Mouse (Mus musculus) adrenal gland, postnatal 4 days (tissue): ENCODE results near the gene 1810010D01Rik. TPM values are rescaled to one million over a fixed set of nuclear protein-coding genes. Genes with fewer than 3 reads are reported as not detected.

ENCODE experiments used
- DNase-seq, 2 experiments: peaks; one replicate each; pipeline ENCODE4 v3.0.0; 2021 to 2022; ENCODE audit warnings: low spot score in 2 of 2, mixed read lengths in 2 of 2
- long read RNA-seq, 2 experiments: library from polyadenylated mRNA; stranded (forward); transcript quantifications; one replicate each; pipeline ENCODE4 v2.0.0; 2021
- total RNA-seq, 2 experiments: library from RNA; stranded (reverse); gene quantifications; 2 replicates each; pipeline ENCODE4 v1.2.3; 2021

The 1810010D01Rik gene
- total RNA-seq: under 1 TPM in 1 of 2 experiments, not detected in 1; 0.45 TPM
- long read RNA-seq, experiment 1: 0 reads
- long read RNA-seq, experiment 2: 0 reads

DNA sequence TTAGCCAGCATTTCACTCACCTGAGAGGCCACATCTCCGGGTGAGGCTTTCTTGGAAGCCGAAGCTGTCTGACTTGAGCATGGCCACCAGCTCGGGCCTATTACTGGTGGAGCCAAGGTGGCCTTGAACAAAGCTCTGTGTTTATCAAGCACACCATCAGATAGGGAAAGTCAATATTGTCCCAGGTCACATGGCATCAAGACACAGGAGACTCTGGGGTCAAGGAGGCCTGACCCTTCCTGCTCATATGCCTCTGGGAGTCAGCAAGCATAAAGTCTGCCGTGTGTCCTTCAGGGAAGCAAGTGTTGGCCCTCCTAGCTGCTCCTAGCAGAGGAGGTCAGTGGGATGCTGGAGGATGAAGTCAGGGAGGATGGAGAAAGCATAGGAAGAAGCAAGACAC lies at the start of gene 1810010D01Rik:
TSS of gene 1810010D01Rik (minus strand) at position 114 of the 400 bp plus-strand sequence.
- DNase-seq: no peak

DNA sequence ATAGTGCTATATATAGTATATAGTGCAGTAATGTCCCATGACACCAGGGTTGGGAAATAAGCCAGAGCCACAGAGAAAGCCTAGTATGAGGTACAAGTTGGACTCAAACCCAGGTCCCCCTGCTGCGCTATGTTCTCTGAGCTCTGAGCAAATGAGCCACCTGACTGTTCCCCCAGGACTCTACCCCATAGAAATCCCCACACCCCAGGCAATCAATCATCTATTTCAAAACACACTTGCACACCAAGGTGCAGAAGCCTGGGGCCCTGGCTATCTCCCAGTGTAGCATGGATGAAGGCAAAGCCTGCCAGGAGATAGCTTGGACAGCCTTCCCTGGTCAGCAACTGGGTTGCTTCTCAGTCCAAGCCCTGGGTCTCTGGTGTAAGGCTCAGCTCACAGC lies 48.2 kb upstream of the 1810010D01Rik start:
- DNase-seq: no peak

DNA sequence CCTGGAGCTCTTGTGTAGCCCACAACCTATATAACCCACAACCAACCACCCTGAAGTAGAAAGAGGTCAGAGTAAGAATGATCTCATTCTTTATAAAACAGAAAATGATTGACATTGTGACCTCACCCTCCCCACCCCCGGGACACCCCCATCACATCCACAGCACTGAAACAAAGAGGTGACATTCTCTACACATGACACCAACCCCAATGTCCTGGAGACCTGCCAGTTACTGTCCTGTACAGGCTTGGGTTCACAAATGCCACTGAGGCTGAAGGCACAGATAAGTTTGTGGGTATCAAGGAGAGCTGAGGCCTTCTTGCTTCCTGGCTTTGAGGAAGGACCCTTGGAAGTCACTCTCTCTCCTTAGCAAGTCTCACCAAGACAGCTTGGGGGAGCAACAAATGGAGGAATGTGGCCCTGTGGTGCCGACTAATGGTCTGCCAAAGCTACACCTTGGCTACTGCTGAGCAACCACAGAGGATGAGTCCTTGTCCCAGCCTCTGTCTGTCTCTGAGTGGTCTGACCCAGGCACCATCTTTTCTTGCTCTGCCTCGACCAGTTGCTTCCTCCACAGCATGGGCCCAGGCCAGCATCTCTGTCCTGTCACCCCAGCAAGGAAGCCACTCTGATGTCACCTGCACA lies 46.2 kb upstream of the 1810010D01Rik start:
- DNase-seq: no peak

DNA sequence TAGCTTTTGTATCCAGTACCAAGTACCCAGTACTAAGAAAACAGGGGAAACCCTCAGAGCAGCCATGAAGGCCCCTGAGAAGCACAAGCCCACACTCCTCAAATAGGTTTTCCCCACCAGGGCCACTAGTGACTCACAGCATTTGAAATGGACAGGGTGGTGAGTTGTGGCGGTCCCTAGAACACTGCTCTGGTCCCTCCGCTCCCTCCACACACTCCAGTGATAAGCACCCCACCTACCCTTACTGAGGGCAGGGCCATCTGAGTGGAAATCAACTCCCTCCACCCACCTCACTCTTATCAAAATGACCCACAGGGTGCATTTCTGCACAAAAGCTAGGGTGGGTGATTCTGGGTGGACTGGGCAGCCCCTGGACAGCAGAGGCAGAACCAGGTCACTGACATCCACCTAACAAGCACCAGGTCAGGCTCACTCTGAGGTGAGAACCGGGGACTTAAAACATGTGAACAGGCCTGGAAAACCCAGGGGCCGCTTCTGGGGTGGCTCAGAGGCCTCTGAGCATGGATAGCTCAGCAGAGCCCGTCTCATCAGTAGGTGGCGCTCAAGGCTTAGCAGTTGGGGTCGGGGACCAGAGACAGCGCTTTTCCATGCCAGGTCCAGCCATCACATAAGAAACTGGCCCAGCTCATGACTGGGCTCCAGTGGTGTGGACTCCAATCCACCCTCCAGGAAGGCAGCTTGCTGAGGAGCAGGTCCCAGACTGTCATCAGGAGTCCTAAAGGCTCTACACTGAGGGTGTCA lies 45.0 kb upstream of the 1810010D01Rik start:
- DNase-seq: peak; percentile 54 to 58

DNA sequence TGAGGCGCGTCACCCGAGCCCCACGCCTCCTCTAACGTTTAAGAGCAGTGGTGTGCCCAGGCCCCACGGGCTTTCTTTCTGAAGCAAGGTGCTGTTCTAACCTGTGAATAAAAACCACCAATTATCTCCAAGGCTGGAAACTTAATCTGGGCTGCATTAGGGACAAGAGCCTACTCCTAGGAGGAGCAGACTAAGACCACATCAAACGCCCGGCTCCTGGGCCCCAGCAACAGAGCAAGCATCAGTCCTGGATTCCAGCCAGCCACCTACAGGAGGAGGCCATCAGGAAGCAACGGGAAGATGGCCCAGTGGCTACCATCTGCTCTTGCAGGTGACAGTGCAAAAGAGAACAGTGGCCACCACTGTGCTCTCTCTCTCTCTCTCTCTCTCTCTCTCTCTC lies 42.3 kb upstream of the 1810010D01Rik start:
- no peak for DNase-seq

DNA sequence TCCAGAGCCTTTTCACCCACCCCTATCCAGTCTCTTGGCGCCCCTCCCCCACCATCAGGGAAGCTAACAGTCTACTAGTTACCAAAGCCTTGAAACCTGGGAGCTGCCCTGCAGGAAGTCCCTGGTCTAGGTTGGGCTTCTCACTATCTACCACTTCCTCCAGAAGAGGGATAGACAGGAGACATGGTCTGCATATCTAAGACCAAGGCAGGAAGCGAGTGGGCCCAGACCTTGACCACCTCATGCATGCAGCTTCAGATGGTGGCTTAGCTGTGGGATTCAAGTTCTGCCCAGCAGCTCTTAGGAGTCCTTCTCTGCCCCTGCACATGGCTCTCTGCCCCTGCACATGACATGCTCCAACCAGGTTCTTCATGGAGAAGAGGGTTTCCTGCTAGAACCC lies 41.0 kb upstream of the 1810010D01Rik start:
- no peak for DNase-seq

DNA sequence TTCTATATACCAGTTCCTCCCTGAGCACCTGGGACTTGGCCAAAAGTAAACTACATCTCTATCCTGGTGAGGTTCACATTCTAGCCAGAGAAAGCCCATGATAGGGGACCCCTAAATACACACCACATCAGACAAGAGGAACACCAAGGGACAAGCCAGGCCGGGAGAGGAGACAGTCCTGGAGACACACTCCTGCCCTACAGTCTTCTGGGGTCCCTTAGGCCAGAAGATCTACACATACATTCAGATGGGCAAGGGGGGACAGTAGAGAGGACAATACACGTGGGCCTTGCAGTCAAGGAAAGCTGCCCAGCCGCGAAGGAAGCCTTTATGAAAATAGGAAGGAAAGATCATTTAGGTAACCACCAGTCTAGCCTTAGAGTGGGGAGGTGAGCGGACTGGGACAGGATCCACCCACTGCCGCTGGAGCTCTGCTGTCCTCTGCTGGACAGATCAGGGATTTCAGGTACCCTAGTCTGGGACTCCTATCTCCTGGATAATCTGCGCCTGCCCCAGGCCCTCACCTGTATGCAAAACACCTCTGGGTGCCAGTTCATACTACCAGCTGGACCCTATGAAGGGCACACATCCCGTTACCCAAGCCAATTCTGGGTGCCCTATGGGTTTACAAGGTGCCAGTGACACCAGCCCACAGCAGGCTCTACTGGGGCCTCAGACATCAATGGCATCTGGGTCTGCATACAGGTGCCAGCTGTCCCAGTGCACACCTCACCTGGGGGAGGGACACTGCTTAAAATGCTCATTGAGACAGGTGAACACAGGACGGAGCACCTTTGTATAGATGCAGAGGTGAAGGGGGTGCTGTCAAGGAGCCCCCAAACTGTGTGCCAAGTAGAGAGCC lies 35.2 kb upstream of the 1810010D01Rik start:
- DNase-seq: peak; percentile 47 to 48

DNA sequence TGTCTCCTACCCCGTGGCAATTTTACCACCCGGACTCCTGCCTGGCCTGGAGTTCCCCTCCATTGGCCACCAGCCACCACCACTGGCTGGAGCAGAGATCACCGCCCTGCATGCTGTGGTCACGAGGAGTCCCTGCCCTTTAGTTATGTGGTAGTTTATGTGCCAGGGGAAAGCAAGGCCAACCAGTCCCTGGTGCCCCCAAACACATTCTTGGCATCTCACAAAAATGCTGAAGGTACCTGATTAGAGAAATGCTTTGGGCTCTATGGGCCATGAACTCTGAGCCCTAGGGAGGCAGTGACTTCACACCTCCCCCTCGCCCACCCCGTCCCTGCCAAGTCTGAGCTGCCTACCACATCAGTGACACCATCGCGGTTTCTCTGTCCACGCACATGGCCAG lies 34.1 kb upstream of the 1810010D01Rik start:
- no peak for DNase-seq

DNA sequence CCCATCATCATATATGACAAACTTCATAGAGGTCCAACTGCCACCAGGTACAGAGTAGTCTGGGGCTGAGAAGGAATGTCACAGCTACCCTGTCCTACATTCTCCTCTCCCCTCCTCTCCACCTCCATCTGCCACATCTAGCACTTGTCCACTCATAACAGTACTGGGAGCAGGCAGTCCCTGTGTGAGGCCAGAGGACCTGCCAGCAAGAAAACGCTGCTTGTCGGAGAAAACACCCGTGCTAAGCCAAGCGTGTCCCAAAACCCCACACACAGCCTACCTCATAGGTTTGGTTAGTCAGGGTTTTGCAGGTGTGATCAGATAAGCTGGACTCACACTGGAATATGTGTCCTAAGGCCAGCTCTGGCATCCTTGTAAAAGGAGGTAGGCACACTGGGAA lies 33.0 kb upstream of the 1810010D01Rik start:
- DNase-seq: no peak

DNA sequence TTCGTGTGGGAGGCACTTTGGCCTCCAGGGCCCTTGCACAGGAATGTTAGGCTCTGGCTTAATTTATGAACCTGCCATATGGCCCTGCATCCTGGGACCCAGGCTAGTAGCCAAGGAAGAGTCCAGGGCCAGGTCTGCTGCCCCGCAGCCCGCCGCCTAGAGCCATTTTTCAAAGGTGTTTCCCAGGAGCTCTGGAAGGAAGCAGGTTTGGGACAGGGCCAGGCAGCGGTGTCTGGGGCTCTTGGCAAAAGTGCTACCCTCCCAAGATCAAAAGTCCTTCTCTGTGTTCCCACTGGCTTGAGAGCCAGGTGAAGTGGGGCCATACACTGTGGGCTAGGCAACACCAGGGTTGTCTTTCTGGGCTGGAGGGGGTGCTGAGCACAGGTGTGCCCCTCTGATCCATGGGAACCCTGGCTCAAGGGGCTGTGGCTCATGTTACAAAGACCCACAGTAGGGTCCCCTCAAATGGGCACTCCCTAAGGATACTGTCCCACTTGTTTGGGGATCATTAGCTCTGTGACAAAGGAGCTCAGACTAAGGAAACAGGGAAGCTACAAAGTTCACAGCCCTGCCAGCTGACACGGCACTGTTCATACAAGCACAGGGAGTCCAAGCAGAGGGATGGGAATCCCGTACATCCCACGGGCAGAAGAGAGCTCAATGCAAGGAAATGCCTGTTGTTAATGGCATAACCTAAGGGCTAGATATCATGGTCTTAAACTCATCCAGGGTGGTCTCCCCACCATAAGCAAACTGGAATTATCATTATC lies 32.0 kb upstream of the 1810010D01Rik start:
- DNase-seq: no peak

DNA sequence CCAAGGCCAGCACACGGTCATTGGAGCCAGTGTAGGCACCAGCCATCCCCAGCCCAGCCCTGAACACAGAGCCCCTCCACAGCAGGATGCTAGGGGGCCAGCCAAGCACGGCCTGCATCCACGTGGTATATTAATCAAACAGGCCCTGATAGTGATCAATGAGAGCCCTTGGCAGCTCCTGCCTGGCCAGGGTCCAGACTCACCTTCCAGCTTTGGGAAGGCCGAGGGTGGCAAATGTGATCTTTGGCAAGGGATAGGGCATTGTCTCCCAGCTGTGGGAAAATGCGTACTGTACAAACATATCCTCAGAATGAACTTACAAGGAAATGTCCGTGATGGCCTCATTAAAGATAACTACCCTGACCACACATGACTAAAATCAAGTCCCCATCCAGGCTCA lies 31.2 kb upstream of the 1810010D01Rik start:
- DNase-seq: no peak

DNA sequence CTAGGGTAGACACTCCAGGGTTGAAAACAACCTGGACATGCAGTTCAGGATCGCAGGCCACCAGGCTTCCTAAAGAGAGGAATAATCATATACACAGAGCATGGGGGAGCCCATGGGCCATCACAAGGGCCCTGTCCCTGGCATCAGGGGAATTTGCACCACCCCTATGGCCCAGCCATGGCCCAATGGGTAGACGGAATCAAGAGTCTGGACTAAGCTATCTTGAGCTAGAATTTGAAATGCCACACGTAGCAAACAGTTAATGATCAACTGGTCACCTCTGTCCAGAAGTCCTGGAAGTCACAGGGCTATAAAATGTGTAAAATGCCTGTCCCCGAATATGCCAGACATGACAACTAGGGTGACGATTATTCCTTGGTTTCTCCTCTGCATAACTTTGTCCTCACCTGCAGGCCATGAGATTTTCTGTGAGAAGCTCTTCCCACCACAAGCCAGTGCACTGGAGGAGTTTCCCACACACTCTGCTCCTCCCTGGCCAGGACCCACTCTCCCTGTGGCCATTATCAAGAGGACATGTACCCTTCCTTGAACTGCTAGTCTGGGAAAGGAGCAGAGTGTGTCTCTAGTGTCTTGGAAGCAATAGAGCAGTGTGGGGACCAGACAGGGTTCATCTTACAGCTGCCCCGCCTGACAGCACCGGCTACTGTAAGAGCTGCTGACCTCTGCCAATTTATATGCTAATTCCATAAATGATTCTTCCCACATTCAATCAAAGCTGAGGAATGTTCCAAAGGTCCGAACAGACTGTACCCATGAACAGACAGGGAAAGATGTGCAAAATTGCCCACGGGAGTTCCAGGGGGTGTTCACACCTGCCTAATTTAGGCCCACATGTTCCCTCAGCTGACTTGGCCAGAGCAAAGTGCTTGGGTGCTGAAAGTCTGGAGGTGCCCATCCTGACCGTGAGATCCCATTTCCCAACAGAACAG lies 27.2 kb upstream of the 1810010D01Rik start:
- DNase-seq: no peak

DNA sequence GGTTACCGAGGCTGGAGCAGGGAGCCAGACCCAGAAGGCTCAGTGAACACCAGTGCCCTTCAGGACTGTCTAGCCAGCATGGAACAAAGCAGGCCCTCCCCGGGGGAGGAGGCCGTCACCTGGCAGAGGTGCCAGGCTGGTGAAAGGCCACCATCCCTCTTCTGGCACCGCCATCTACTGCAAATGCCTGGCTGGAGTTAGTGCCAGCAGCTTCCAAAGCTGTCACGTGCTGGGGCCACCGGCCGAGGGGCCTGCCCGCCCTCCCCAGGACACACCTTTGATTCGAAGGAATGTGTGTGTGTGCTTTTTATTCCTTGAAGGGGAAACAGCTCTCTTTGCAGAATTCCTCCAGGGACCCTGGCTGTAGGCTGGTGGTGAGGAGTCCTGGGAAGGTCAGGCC lies 23.7 kb upstream of the 1810010D01Rik start:
- no peak for DNase-seq

DNA sequence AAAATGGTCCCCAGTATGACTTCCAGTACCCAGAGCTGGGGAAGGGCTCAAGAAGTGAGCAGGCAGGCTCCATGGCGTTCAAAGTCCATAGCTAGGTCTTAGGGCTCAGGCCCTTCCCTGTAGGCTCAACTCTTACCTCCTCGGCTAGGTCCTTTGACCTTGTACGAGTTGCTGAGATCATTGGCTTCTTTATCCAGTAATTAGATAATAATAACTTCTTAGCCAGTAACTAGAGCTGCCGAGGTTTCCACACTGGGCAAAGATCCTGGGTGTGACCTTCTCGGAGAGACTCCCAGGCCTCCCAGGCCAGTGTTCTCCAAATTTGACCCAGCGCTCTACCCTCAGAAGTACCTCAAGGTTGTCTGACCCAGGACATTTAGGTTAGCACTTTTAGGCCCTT lies 18.7 kb upstream of the 1810010D01Rik start:
- DNase-seq: no peak

DNA sequence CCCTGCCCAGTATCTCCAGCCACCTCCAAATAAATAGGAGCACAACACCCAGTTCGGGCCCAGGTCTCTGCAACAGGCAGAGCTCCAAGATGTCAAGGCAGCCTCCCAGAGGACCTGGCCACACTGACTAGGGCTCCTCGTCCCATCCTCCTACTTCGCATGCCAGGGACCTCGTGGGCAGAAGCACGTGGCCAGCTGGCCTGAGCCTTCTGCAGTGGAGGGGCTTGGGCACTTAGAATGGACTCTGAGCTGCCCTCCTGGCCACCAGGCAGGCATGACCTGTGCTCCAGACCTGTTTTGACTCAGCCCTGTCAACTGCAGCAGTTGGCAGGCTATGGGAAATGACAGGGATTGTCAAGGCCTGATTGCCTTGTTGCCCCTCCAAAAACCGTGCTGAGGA lies 17.7 kb upstream of the 1810010D01Rik start:
- no peak for DNase-seq

DNA sequence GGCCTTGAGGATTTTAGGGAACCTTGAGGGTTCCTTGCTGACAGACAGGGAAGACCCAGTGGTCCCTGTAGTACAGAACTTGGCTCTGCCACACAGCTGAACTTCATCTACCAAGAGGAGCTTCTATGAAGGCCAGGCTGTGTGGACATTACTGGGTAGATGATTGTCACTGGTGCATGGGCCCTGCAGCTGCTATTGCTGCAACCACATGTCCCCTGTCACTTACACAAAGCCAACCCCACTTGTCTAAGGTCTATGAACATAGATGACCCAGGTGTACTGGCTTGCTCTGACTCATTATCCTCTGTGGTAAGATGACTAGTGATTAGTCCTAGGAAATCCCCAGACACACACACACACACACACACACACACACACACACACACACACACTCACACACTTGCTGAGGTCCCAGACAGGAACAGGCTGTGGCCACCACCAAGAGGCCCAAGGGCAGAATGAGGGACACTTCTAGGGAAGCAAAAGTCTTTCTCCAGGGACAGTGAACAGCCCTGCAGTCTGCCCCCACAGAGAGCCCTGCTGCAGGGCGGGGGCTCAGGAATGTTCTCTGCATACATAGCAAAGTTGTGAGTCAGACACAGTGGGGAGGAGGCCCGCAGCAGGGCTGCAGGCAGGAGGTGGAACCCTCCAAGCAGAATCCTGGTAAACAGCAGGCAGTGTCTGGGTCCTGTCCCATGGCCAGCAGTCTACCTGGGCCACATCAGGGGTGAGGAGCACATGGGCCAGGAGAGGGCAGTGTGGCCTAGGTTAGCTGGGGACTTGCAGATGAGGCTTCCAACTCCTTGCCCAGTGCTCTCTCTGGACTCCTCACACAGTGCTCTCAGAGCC lies 14.1 kb upstream of the 1810010D01Rik start:
- peak in 1 of 2 experiments; percentile 24 for DNase-seq

DNA sequence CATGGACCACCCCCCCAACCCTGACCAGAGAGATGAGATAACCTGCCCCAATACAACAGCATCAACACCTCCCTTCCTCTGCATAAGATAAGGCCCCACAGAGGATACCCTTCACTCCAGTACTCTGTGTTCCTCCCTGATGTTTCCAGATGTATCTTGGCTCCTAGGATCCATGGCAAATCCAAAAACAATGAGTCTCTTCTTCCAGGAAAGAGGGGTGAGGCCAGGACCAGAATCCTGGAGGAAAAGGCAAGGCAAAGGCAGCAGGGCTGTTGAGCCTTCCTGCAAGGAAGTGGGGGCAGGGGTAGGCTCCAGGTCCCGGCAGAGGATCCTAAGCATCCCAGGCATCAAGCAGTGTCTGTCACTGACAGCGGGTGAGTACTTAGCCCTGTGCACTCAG lies 13.4 kb upstream of the 1810010D01Rik start:
- DNase-seq: no peak

DNA sequence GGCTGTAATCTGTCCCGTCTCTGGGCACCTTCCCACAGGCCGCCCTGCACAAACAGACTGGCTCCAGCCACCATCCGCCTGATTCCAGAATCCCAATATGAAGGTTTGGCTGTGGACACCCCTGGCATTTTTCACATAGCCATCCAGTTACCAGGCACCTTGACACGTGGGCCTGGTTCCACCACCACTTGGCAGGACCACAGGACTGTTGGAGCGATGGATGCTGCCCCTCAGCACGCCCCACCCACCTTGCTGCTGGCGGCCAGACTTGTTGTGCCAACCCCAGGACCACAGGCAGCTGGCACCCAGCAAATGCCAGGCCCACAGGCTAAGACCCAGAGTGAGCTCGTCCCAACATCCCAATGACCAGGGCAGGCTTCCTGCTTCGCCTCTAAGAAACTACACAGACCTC lies 11.5 kb upstream of the 1810010D01Rik start:
- no peak for DNase-seq

DNA sequence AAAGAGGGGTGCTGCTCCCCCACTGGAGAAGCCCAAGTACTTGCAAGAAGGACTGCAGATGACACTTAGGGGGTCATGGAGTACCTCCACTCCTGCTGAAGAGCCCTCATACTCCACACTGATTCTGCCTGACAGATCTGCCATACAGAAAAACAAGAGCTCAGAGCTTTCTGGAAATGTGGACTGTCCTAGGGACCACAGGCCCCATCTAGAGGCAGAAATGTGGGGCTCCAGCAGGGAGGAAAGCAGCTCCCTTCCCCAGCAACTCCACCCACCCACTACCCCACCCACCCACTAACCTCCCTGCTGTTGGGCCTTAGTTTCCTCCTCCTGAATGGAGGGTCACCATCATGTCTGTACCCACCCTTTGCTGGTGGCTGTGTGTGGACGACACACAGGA lies 8.7 kb upstream of the 1810010D01Rik start:
- no peak for DNase-seq
